Mouse (Mus musculus) lung, postnatal 4 days (tissue): Measurements from ENCODE around the gene Gnai1.
A peak's percentile ranks its signal among the peaks of the same experiment; 100 is the strongest.
"Not testable (repeated sequence)": the region's sequence is repeated elsewhere in the genome, so short reads cannot be mapped to it uniquely, and the experiment has no call there.

Source experiments
- DNase-seq, 2 experiments: peaks; one replicate each; pipeline ENCODE4 v3.0.0; 2021

Gene Gnai1

GRCm38 (mm10) chr5:18360281-18360819 lies at the start of gene Gnai1:
TSS of gene Gnai1 (minus strand) at chr5:18360355.
- DNase-seq = peak; percentile 81 to 85

GRCm38 (mm10) chr5:18367864-18368263 lies 7.7 kb upstream of the Gnai1 start:
- DNase-seq = no peak

- no peak for DNase-seq
Observed at GRCm38 (mm10) chr5:18365460-18365859, 5.3 kb upstream of the Gnai1 start.

- DNase-seq = no peak
Observed at GRCm38 (mm10) chr5:18360956-18361355, 801 bp upstream of the Gnai1 start.

GRCm38 (mm10) chr5:18359376-18360280 lies 527 bp downstream of the Gnai1 start:
- DNase-seq = peak in 1 of 2 experiments; percentile 57

GRCm38 (mm10) chr5:18358778-18359177 lies 1.4 kb downstream of the Gnai1 start:
- DNase-seq = no peak

GRCm38 (mm10) chr5:18358191-18358590 lies 2.0 kb downstream of the Gnai1 start:
- DNase-seq = peak; percentile 29 to 65

- DNase-seq = no peak
Observed at GRCm38 (mm10) chr5:18347297-18347696, 12.9 kb downstream of the Gnai1 start.

GRCm38 (mm10) chr5:18343455-18344142 lies 16.6 kb downstream of the Gnai1 start:
- no peak for DNase-seq

GRCm38 (mm10) chr5:18342765-18343454 lies 17.2 kb downstream of the Gnai1 start:
- DNase-seq = no peak

GRCm38 (mm10) chr5:18341876-18342275 lies 18.3 kb downstream of the Gnai1 start:
- not testable (repeated sequence) for DNase-seq

- no peak for DNase-seq
Observed at GRCm38 (mm10) chr5:18332256-18332655, 27.9 kb downstream of the Gnai1 start.

- no peak for DNase-seq
Observed at GRCm38 (mm10) chr5:18330726-18331125, 29.4 kb downstream of the Gnai1 start.

GRCm38 (mm10) chr5:18326159-18326558 lies 34.0 kb downstream of the Gnai1 start:
- DNase-seq = no peak

GRCm38 (mm10) chr5:18323534-18323933 lies 36.6 kb downstream of the Gnai1 start:
- no peak for DNase-seq

GRCm38 (mm10) chr5:18321661-18322060 lies 38.5 kb downstream of the Gnai1 start:
- no peak for DNase-seq

- no peak for DNase-seq
Observed at GRCm38 (mm10) chr5:18318846-18319245, 41.3 kb downstream of the Gnai1 start.

GRCm38 (mm10) chr5:18307229-18307804 lies 52.8 kb downstream of the Gnai1 start:
- DNase-seq = peak in 1 of 2 experiments; percentile 10

- no peak for DNase-seq
Observed at GRCm38 (mm10) chr5:18296584-18296983, 63.6 kb downstream of the Gnai1 start.

GRCm38 (mm10) chr5:18292744-18293143 lies 67.4 kb downstream of the Gnai1 start:
- no peak for DNase-seq

GRCm38 (mm10) chr5:18289530-18289929 lies 70.6 kb downstream of the Gnai1 start:
- DNase-seq = no peak

- DNase-seq = no peak
Observed at GRCm38 (mm10) chr5:18288694-18289093, 71.5 kb downstream of the Gnai1 start.

GRCm38 (mm10) chr5:18288079-18288478 lies 72.1 kb downstream of the Gnai1 start:
- no peak for DNase-seq
